Mouse (Mus musculus) testis, adult 2 months (tissue): ENCODE data around the gene Lysmd4.

Source experiments
- CTCF ChIP-seq: fragments of 200-500 bp; IDR thresholded peaks from 2 replicates; pipeline ENCODE4 v1.5.1; 2012; ENCODE audit warnings: low read depth, mild to moderate bottlenecking, inconsistent platforms, low read length, moderate library complexity; ENCODE audit not compliant: control insufficient read depth, insufficient read depth, insufficient replicate concordance
- POLR2A ChIP-seq: fragments of 200-500 bp; IDR thresholded peaks from 2 replicates; pipeline ENCODE4 v1.6.1; 2012; ENCODE audit warnings: low read depth, mild to moderate bottlenecking, inconsistent platforms, low read length, moderate library complexity; ENCODE audit not compliant: control insufficient read depth

DNA sequence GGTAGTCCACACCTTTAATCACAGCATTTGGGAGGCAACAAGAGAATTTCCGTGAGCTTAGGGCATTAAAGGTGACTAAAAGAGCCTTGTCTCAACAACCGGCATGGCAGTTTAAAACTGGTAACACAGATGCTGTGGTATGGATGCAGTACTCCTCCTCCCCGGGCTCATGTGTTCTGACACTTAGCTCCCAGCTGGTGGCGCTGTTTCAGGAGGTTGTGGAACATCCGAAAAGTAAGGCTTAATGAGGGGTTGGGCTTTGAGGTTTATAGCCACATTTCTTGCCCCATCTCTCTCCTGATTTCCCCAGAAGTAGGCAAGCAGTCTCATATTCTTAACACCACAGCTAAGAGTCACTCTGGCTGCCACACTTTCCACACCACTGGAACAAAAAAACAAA, 133.5 kb downstream of the Lysmd4 start:
- TF ChIP-seq CTCF (peak; percentile 46; the same call in 1 of the 2 replicates), POLR2A (no peak)
